Mouse (Mus musculus): ENCODE results near the gene Usf1. TPM values are rescaled to one million over a fixed set of nuclear protein-coding genes. Genes with fewer than 3 reads are reported as not detected.

The Usf1 gene
- total and polyA plus RNA-seq, 3 experiments, result 37.4 to 73.7 (median 54.9) TPM

GRCm38 (mm10) chr1:171401821-171402220, 9.3 kb upstream of the Usf1 start:
- no peak for DNase-seq (ENCODE audit: extremely low read depth)
- no peak overlapping the region for H3K9ac ChIP-seq (ENCODE audit: insufficient read depth, low read depth)
- no peak overlapping the region for H3K4me2 ChIP-seq (ENCODE audit: insufficient read depth, low read depth, poor library complexity, severe bottlenecking)
- no peaks in the 10 kb centered on the region for H3K27me3 ChIP-seq (replicated peaks)
- no peak for TF ChIP-seq SIN3A (IDR thresholded peaks at IDR 0.05; ENCODE audit: low read length)
- TF ChIP-seq ETS1 (conservative IDR thresholded peaks at IDR 0.05; ENCODE audit: low read depth, low read length), result no peak
- no peak for TF ChIP-seq HCFC1 (IDR thresholded peaks at IDR 0.05; ENCODE audit: low read depth, low read length)
- no peak for TF ChIP-seq EP300 (IDR thresholded peaks at IDR 0.05; ENCODE audit: low read length)
- no peak for TF ChIP-seq ZKSCAN1 (IDR thresholded peaks at IDR 0.05; ENCODE audit: borderline replicate concordance, low read depth, low read length)
- no peak for TF ChIP-seq NELFE (IDR thresholded peaks at IDR 0.05; ENCODE audit: low read depth, low read length)
- no peak for TF ChIP-seq JUND (conservative IDR thresholded peaks at IDR 0.05; ENCODE audit: low read depth, low read length)
- TF ChIP-seq MAFK (IDR thresholded peaks at IDR 0.05; ENCODE audit: insufficient replicate concordance, low read length), result no peak
- TF ChIP-seq CHD2 (IDR thresholded peaks at IDR 0.05; ENCODE audit: low read length), result no peak
- no peak for TF ChIP-seq GABPA (IDR thresholded peaks at IDR 0.05; ENCODE audit: insufficient replicate concordance, low read depth, low read length)
- no peak for TF ChIP-seq CTCF (conservative IDR thresholded peaks at IDR 0.05 in 1 of 2, IDR thresholded peaks at IDR 0.05 in 1 of 2; ENCODE audit: low read depth in 2 of 2, low read length in 2 of 2)
- TF ChIP-seq RCOR1 (conservative IDR thresholded peaks at IDR 0.05; ENCODE audit: low read depth, low read length), result no peak
- no peak for TF ChIP-seq TBP (conservative IDR thresholded peaks at IDR 0.05; ENCODE audit: low read depth, low read length)
- no peak for TF ChIP-seq E2F4 (IDR thresholded peaks at IDR 0.05; ENCODE audit: insufficient replicate concordance, low read depth, low read length)
- TF ChIP-seq NRF1 (IDR thresholded peaks at IDR 0.05; ENCODE audit: low read depth, low read length), result no peak
- no peak for TF ChIP-seq JUN (IDR thresholded peaks at IDR 0.05; ENCODE audit: insufficient read depth, low read depth, low read length)
- no peak overlapping the region for H3K4me3 ChIP-seq (replicated peaks in 1 of 3; ENCODE audit: low read depth in 2 of 3, low read length in 2 of 3, poor library complexity in 1 of 3)
- peaks cover 87 to 94% of the 10 kb centered on the region in 2 experiments for H3K36me3 ChIP-seq (replicated peaks in 1 of 2; ENCODE audit: control insufficient read depth in 1 of 2, insufficient read depth in 1 of 2, low read length in 1 of 2)
- dilution Hi-C loops (cut with MboI; ENCODE audit: extremely low pct_ligation_motif_present, extremely low pct_unique_long_range_greater_than_20kb, low sequenced_read_pairs) (no loop called here), in situ Hi-C loops (cut with MboI; ENCODE audit: low pct_ligation_motif_present, low pct_unique_long_range_greater_than_20kb, low sequenced_read_pairs) (no loop called here)
- peaks cover 27% of the 10 kb centered on the region for H3K79me2 ChIP-seq (replicated peaks; ENCODE audit: control insufficient read depth, extremely low read depth, insufficient read depth, poor library complexity, severe bottlenecking)
- peaks cover 0 to 6% of the 10 kb centered on the region in 2 experiments; a peak in 1 of 4 replicates for H3K4me1 ChIP-seq (ENCODE audit: control insufficient read depth in 1 of 2, insufficient read depth in 2 of 2)
- no peak overlapping the region for H3K27ac ChIP-seq (ENCODE audit: insufficient read depth, low read depth)
- no peaks in the 10 kb centered on the region for H3K9me3 ChIP-seq (replicated peaks; ENCODE audit: low read length)

DNA sequence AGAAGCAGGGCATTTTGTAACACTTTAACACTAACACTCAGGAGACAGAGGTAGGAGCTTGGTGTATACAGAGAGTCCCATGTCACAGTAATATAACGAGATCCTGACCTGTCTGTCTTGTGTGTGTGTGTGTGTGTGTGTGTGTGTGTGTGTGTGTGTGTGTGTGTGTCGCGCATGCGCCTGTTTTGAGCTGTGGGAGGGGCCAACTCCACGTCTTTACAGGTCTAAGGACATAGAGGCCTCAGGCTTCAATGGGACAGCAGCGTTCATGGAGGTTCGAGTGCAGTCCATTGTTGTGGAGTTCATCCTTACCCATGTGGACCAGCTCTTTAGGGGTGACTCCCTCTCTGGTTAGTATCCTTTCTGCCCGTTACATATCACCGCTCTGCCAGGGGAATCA, 8.1 kb upstream of the Usf1 start:
- H3K4me1 ChIP-seq (ENCODE audit: control insufficient read depth in 1 of 2, insufficient read depth in 2 of 2), result peaks cover 0 to 12% of the 10 kb centered on the region in 2 experiments; a peak in 1 of 4 replicates
- DNase-seq (ENCODE audit: extremely low read depth), result no peak
- no peaks in the 10 kb centered on the region for H3K27me3 ChIP-seq (replicated peaks)
- in situ Hi-C loops (cut with MboI; ENCODE audit: low pct_ligation_motif_present, low pct_unique_long_range_greater_than_20kb, low sequenced_read_pairs), result no loop called here
- dilution Hi-C loops (cut with MboI; ENCODE audit: extremely low pct_ligation_motif_present, extremely low pct_unique_long_range_greater_than_20kb, low sequenced_read_pairs), result no loop called here
- H3K27ac ChIP-seq (ENCODE audit: insufficient read depth, low read depth), result no peak overlapping the region
- TF ChIP-seq NELFE (IDR thresholded peaks at IDR 0.05; ENCODE audit: low read depth, low read length) (no peak), KAT2A (IDR thresholded peaks at IDR 0.05; ENCODE audit: insufficient replicate concordance, low read length) (no peak), MYC (IDR thresholded peaks at IDR 0.05; ENCODE audit: low read depth, low read length) (no peak), ZNF384 (IDR thresholded peaks at IDR 0.05; ENCODE audit: low read depth, low read length) (no peak), USF1 (IDR thresholded peaks at IDR 0.05; ENCODE audit: low read depth, low read length) (no peak), CTCF (conservative IDR thresholded peaks at IDR 0.05 in 1 of 2, IDR thresholded peaks at IDR 0.05 in 1 of 2; ENCODE audit: low read depth in 2 of 2, low read length in 2 of 2) (no peak), RAD21 (IDR thresholded peaks at IDR 0.05; ENCODE audit: low read depth, low read length) (no peak), USF2 (conservative IDR thresholded peaks at IDR 0.05; ENCODE audit: low read depth, low read length) (no peak), ZMIZ1 (IDR thresholded peaks at IDR 0.05; ENCODE audit: low read depth, low read length) (no peak), ZKSCAN1 (IDR thresholded peaks at IDR 0.05; ENCODE audit: borderline replicate concordance, low read depth, low read length) (no peak), IRF4 (IDR thresholded peaks at IDR 0.05; ENCODE audit: low read depth, low read length) (no peak), MEF2A (IDR thresholded peaks at IDR 0.05; ENCODE audit: borderline replicate concordance, low read depth, low read length) (no peak), JUND (conservative IDR thresholded peaks at IDR 0.05; ENCODE audit: low read depth, low read length) (no peak), ELF1 (IDR thresholded peaks at IDR 0.05; ENCODE audit: low read depth, low read length) (no peak)
- H3K36me3 ChIP-seq (replicated peaks in 1 of 2; ENCODE audit: control insufficient read depth in 1 of 2, insufficient read depth in 1 of 2, low read length in 1 of 2), result peaks cover 89 to 96% of the 10 kb centered on the region in 2 experiments
- peaks cover 16% of the 10 kb centered on the region for H3K79me2 ChIP-seq (replicated peaks; ENCODE audit: control insufficient read depth, extremely low read depth, insufficient read depth, poor library complexity, severe bottlenecking)
- no peak overlapping the region for H3K4me3 ChIP-seq (replicated peaks in 1 of 3; ENCODE audit: low read depth in 2 of 3, low read length in 2 of 3, poor library complexity in 1 of 3)
- no peak overlapping the region for H3K9ac ChIP-seq (ENCODE audit: insufficient read depth, low read depth)
- H3K9me3 ChIP-seq (replicated peaks; ENCODE audit: low read length), result no peaks in the 10 kb centered on the region
- H3K4me2 ChIP-seq (ENCODE audit: insufficient read depth, low read depth, poor library complexity, severe bottlenecking), result no peak overlapping the region
